Mouse (Mus musculus) mesoderm, embryonic 11.5 days (tissue): ENCODE data around the gene Arl14ep.
"Not testable (repeated sequence)": the region's sequence is repeated elsewhere in the genome, so short reads cannot be mapped to it uniquely, and the experiment has no call there.

Experiments
- DNase-seq: peaks from one replicate; pipeline ENCODE4 v3.0.0-alpha.2; 2012; ENCODE audit warnings: low read depth, low spot score

Gene Arl14ep

GRCm38 (mm10) chr2:106973959-106974639 lies at the start of gene Arl14ep:
TSS of gene Arl14ep (minus strand) at chr2:106974424.
- peak; percentile 86 for DNase-seq

DNA sequence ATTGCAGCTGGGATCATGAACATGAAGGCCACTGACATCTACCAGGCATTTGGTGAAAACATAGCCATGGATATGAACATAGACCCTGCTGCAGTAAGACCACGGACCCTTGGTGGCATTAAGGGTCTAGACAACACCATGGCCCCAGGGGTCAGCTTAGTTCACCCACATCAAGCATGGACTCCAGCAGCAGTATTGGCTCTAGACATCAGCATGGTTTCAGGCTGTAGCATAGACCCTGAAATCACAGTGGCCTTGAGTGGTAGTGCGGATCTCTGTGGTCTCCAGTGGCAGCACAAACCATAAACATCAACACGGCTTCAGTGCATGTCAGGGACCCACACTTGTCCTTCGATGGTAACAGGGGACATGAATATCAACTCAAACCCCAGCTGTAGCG lies 48.5 kb upstream of the Arl14ep start:
- no peak for DNase-seq

GRCm38 (mm10) chr2:107019331-107019730 lies 45.1 kb upstream of the Arl14ep start:
- no peak for DNase-seq

DNA sequence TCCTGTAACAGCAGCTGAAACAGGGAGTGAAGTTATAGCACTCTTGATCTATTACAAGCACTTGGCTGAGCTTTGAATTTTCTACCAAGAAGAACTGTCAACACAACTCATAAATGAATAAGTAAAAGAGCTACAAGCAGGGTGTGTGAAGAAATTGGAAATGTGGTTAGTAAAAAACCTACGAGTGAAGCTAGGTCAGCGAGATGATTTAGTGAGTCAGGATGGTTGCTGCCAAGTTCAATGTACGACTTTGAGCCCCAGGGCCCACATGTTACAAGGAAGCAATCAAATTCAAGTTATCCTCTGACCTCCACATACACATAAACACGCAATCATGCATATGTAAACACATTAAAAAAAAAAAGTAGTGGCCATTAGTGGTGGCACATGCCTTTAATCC lies 38.9 kb upstream of the Arl14ep start:
- DNase-seq, result no peak

- DNase-seq, result no peak
Measured at GRCm38 (mm10) chr2:107012318-107012717, 38.1 kb upstream of the Arl14ep start.

DNA sequence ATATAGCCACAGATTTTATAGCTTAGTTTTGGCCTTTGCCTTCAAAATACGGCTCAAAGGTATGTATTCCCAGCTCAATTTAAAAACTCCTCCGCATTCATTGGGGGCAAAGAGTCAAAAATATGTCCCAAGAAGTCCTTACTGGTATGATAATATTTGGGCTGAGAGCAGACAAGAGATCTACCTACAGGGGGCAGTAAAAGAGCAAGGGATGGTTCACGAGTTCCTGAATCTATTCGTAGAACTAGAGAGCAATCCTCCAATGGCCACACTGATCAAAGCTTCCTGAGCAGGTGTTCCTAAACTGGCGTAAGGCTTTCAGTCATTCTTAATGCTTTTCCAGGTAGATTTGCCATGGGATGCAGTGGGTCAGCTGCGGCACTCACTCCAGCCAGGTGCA lies 35.9 kb upstream of the Arl14ep start:
- DNase-seq, result no peak

- no peak for DNase-seq
Measured at GRCm38 (mm10) chr2:107006378-107006777, 32.2 kb upstream of the Arl14ep start.

- DNase-seq, result not testable (repeated sequence)
Measured at GRCm38 (mm10) chr2:107005876-107006275, 31.7 kb upstream of the Arl14ep start.

GRCm38 (mm10) chr2:106991261-106991660 lies 17.0 kb upstream of the Arl14ep start:
- DNase-seq, result no peak

DNA sequence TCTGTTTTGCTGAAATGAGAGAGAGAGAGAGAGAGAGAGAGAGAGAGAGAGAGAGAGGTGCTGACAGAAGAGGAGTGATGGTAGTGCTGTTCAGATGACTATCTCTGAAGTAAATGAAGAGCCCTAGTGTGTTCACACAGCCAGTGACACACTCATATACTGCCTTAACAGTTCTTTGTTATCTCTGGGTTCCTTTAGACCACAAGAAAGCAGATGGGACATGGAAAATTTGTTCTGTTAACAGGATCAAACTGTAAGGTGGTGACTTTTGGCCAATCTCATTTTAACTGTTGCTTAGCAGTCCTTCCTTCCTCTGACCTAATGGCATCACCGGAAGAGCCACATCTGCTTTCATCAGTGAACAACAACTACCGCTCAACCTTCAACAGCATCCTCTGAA lies 10.7 kb upstream of the Arl14ep start:
- DNase-seq, result no peak

GRCm38 (mm10) chr2:106982503-106982902 lies 8.3 kb upstream of the Arl14ep start:
- DNase-seq, result no peak

DNA sequence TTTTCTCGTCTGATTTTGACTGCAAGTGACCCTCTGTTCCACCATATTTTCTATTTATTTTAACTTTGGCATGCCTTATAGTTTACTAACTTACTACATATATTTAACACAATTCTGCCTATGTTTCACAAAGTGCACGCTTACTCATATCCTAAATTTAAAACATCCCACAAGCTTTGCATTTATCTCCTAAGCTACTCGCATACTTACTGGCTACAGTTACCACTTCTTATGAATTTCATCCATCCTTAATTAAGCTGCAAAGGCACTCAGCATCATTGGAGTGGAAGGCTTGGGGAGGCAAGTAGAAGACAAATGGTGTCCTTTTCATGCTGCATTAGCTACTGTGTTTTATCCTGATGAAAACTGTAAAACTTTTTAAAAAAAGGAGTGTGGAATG lies 2.2 kb upstream of the Arl14ep start:
- no peak for DNase-seq

- no peak for DNase-seq
Measured at GRCm38 (mm10) chr2:106973332-106973958, 779 bp downstream of the Arl14ep start.

GRCm38 (mm10) chr2:106972851-106973250 lies 1.4 kb downstream of the Arl14ep start:
- no peak for DNase-seq

GRCm38 (mm10) chr2:106970971-106971370 lies 3.3 kb downstream of the Arl14ep start:
- no peak for DNase-seq

DNA sequence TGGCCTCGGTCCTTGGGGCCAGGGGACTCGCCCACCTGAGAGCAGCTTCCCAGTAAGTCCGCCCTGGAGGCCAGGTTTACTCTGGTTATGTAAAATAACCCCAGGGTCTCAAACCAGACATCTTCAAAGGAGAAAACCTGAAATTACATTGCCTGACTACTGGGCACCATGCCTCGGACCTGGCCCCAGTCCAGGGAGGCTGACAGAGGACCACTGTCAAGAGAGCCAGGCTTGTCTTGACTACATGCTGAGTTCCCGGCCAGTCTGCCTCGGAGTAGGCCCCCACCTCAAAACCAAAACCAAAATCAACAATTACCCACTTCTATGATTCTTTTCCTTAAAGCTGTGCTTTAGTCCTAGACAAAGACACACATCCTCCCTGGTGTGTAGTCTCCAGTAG lies 5.9 kb downstream of the Arl14ep start:
- DNase-seq, result no peak

DNA sequence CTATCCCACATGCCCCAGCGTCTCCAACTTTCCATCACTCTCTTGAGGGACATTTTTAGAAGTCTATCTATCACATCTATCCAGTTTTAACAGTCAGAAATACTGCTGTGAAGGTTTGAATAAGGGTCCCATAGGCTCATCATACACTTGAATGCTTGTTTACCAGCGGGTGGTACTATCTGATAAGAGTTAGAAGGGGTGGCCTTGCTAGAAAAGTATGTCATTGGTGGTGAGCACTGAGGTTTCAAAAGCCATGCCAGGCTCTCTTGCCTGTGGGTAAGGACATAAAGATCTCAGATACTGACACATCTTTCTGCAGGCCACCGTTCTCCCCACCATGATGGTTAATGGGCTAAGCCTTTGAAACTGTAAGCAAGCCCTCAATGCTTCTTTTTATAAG lies 10.7 kb downstream of the Arl14ep start:
- no peak for DNase-seq

DNA sequence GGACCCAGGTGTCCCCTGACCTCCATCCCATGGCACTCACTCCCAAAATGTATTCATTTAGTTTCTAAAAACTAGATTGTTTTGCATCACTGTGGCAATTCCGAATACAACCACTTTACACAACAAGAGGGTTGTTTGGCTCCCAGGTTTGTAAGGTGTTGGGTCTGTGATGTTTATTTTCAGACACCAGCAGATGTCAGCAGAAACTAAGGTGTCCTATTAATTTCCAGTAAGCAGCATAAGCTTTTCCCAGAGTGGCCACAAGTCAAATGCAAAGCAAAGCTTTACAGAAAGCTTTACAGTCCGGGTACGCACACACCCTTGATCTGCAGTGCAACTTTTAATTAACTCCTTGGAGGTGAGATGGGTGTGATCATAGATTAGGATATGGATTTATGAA lies 12.6 kb downstream of the Arl14ep start:
- DNase-seq, result no peak

DNA sequence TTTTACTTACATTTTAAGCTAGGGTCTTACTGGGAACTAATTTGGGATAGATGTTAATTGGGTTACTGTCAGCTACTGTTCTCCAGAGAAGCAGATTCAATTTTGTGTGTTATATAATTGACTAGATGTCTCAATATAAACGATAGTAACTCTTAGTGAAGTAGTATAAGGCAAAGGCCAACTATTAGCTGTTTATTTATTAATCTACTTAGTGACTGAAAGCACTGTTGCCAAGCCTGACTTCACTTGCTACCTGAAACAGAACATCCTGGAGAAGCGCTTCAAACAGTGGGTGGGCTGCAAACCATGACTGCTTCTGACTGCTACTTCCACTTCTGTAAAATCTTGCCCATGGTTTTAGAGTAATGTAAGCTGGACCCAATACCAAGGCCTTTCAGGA lies 13.2 kb downstream of the Arl14ep start:
- DNase-seq, result no peak

DNA sequence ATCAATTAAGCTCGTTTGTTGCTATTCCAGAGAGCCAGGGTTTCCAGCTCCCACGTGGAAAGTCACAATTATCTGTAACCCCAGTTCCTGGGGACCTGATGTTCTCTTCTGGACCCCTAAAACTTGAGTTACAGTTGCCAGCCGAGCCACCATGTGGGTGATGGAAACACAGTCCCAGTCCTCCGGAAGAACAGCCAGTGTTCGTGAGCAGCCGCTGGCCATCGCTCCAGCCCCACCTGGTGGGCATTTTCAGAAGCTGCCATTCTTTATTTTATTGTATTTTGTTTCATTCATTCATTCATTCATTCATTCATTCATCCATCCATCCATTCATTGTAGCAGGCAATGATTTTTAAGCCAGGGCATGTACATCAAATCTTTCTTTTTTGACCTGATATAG lies 14.0 kb downstream of the Arl14ep start:
- peak; percentile 56 for DNase-seq

DNA sequence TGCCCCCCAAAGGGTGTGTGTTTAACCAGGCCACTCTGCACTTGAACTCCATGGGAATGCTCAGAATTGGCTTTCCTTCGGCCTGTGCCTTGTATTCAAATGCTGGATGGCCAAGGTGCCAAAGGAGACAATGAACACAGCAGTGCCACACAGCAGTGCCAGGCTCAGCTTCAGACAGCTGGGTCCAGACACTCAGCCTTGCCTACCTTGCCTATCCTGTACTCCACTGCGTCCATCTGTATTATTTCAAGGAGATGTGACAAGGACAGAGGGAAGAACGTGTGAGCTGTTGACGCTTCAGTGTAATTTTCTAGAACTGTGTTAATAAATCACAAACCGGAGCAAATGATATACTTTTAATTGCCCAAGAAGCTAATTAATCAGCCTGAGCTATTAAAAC lies 14.8 kb downstream of the Arl14ep start:
- DNase-seq, result no peak

DNA sequence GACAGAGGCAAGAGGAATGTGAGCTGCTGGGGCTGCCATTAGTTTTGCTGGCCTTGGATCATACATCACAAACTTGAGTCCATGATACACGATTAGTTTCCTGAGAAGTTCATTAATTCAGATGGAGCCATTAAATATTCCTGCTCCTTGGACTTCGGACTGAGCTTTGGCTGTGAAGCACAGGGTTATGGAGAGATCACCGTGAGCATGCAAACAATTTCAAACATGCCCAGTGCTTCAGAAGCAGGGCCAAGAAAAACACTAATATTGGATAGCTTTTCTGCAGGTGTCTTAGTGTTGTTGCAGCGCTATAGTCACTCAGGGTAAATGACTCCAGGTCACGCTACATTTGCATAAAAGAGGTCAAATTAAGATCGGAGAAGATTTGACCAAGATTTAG lies 15.3 kb downstream of the Arl14ep start:
- no peak for DNase-seq

DNA sequence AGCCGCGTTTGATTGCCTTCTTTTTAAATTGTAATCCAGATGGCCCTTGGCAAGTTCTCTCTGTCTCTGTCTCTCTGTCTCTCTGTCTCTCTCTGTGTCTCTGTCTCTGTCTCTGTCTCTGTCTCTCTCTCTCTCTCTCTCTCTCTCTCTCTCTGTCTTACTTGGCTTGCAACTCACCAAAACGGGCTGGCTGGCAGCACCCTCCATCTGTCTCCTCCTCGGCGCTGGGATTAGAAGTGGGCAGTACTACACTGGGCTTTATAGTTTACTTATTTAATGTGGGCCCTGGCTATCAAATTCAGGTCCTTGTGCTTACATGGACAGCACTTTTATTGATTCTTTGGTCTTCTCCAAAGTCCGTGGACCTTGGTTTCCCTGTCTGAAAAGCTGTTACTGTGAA lies 18.1 kb downstream of the Arl14ep start:
- DNase-seq, result no peak

DNA sequence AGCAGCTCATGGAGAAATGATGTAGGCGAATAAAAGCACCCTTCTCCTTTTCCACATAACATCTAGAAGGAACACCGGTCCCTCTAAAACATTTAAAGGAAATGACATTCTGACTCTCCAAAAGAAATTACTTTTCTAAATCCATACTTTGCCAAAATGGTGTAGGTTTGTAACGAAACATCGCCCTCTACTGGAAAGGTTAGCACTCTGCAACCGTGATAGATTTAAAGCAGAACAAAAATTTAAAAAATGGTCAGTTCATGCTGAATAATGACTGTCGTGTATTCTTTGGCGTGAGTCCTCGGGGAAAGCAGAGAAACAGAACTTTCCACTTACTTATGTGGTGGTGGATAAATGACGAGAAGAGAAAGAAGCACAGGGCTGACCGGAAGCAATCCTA lies 18.6 kb downstream of the Arl14ep start:
- DNase-seq, result peak; percentile 69
